Mouse (Mus musculus) testis, adult 2 months (tissue): ENCODE results near the gene Ccdc13.

Experiments
- CTCF ChIP-seq: fragments of 200-500 bp; IDR thresholded peaks from 2 replicates; pipeline ENCODE4 v1.5.1; 2012; ENCODE audit warnings: low read depth, mild to moderate bottlenecking, inconsistent platforms, low read length, moderate library complexity; ENCODE audit not compliant: control insufficient read depth, insufficient read depth, insufficient replicate concordance
- POLR2A ChIP-seq: fragments of 200-500 bp; IDR thresholded peaks from 2 replicates; pipeline ENCODE4 v1.6.1; 2012; ENCODE audit warnings: low read depth, mild to moderate bottlenecking, inconsistent platforms, low read length, moderate library complexity; ENCODE audit not compliant: control insufficient read depth

DNA sequence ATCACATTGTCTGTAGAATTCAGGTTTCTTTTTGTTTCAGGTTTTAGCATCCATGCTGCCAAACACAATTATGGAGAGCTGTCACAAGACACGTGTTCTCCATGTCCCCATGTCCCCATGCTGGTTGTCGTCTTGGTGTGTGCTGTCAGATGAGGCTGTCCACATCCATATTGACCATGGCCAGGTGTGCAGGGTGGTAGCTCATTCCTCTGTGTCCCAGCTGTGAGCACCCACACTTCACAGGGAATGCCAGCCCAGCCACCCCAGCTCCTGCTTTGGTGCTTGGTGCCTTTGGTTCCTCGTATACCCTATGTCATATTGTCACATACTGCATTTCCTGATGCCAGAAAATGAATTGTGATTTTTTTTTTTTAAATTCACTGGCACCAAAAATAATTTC is 84.6 kb downstream of the Ccdc13 start:
- no peak for TF ChIP-seq POLR2A
- no peak for TF ChIP-seq CTCF
